Mouse (Mus musculus) Patski (cell line): Measurements from ENCODE around the gene Fsd1. TPM values are rescaled to one million over a fixed set of nuclear protein-coding genes. Genes with fewer than 3 reads are reported as not detected.

ENCODE experiments used
- ATAC-seq: fragments of 100-300 bp; one replicate; pipeline ENCODE4 v1.8.0; 2021
- CTCF ChIA-PET: fragments of 350-600 bp; sonication (Branson Sonifier 250); formaldehyde crosslinking; loops from one replicate; lab custom pipeline; 2022; ENCODE audit warnings: inconsistent platforms; lab: Charles Lee
- POLR2A ChIA-PET: fragments of 350-600 bp; sonication (Branson Sonifier 250); formaldehyde crosslinking; loops from one replicate; lab custom pipeline; 2022; ENCODE audit warnings: antibody characterized with exemption, inconsistent platforms; lab: Charles Lee
- DNase-seq: peaks from one replicate; pipeline ENCODE4 v3.0.0-alpha.2; 2011; ENCODE audit warnings: low read depth, low spot score
- H3K27me3 ChIP-seq: fragments of 371-371 bp; one replicate; pipeline ENCODE4 v1.5.1; 2021
- CTCF ChIP-seq: fragments of 100-300 bp; IDR thresholded peaks from one replicate; pipeline ENCODE4 v1.5.1; 2021
- in situ Hi-C: fragments of 300-500 bp; cut with MboI; formaldehyde crosslinking; loops from 3 replicates; pipeline ENCODE4 v1.11.1; 2018; ENCODE audit warnings: low pct_unique_long_range_greater_than_20kb, mixed read lengths
- polyA plus RNA-seq: library from polyadenylated mRNA; unstranded; gene quantifications from one replicate; pipeline ENCODE4 v1.2.3, GENCODE M21; 2021

The Fsd1 gene
- polyA plus RNA-seq, 1 experiment from 2014 or later = 26.2 TPM

DNA sequence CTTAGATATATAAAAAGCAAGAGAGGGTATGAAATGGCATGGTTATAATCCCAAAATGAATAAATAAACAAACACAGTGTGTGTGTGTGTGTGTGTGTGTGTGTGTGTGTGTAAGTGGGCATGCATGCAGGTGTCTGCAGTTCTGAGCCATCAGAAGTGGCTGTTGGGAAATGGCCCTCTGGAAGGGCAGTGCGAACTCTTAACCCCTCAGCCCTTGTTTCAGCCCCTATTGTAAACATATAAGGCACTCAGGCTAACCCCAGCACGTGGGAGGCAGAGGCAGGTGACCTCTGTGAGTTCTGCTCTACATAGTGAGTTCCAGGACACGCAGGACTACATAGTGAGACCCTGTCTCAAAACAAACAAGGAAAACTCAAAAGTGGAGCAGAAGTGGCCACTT, 9.0 kb upstream of the Fsd1 start:
- in situ Hi-C loops = no loop called here
- TF ChIP-seq CTCF = no peak
- peaks cover 5% of the 10 kb centered on the region for H3K27me3 ChIP-seq
- DNase-seq = no peak
- POLR2A ChIA-PET = no interaction called here
- no peak for ATAC-seq
- CTCF ChIA-PET = interaction anchor here (0.9 to 2.7 kb wide), 4 partner anchors 20 to 79 kb away, joined by 3 to 18 read pairs (median 4); partner anchors contain the start of genes Mpnd and Stap2

GRCm38 (mm10) chr17:55990278-55990898, 4.1 kb downstream of the Fsd1 start:
- no peak for TF ChIP-seq CTCF
- in situ Hi-C loops = no loop called here
- ChIA-PET POLR2A (no interaction called here), CTCF (no interaction called here)
- no peak for DNase-seq
- H3K27me3 ChIP-seq = no peaks in the 10 kb centered on the region
- no peak for ATAC-seq

DNA sequence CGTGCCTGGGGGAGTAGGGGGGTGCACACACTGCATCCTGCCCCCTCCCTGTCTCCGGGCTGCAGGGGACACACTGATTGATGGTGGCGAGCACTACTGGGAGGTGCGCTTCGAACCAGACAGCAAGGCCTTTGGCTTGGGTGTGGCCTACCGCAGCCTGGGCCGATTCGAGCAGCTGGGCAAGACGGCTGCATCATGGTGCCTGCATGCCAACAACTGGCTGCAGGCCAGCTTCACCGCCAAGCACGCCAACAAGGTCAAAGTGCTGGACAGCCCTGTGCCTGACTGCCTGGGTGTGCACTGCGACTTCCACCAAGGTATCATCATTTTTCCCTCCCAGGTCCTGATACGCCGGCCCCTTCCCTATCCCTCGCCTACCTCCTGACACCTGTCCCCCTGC, 9.7 kb downstream of the Fsd1 start:
- H3K27me3 ChIP-seq = no peaks in the 10 kb centered on the region
- ATAC-seq = no peak
- ChIA-PET CTCF (no interaction called here), POLR2A (interaction anchor here (1.5 kb wide), 1 partner anchor 12 kb away, joined by 6 read pairs; no protein-coding TSS in a partner anchor)
- in situ Hi-C loops = no loop called here
- TF ChIP-seq CTCF = no peak
- DNase-seq = no peak

DNA sequence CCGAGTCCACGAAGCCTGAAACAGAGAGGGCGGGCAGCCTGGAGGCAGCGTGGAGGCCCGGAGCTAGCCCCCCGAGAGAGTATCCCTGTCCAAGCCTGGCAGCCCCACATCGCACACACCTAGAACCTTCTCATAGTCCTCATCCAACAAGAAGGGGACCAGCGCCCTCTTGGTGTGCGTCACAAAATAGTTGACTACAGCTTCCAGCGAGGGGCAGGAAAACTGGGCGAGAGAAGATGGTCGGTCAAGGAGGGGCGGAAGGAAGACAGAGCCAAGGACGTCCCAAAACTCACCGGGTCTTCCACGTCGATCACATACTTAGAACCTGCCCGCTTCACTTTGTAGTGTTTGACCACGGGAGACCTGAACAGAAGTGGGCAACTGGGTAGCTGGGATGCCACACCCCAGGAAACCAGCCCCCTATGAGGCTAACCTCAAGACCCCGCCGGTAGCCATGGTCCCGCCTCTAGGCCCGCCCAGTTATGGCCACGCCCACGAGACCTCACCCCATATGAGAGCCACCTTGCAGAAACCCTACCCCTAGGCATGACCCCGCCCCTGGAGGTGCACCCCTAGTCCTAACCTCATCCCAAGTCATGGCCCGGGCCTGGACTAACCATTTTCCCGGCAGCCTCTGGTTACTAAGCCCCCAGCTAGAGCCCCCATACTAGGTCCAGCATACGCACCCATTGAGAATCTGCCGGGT, 13.6 kb downstream of the Fsd1 start:
- no peaks in the 10 kb centered on the region for H3K27me3 ChIP-seq
- POLR2A ChIA-PET = no interaction called here
- ATAC-seq (peak; percentile 17), DNase-seq (no peak)
- TF ChIP-seq CTCF = no peak
- in situ Hi-C loops = loop anchor here (25.0 kb wide), 1 partner anchor 288 kb away; the partner anchor contains the start of gene Pot1b
- CTCF ChIA-PET = interaction anchor here (1.0 to 1.2 kb wide), 2 partner anchors 18 to 57 kb away, joined by 3 read pairs; no protein-coding TSS in a partner anchor

DNA sequence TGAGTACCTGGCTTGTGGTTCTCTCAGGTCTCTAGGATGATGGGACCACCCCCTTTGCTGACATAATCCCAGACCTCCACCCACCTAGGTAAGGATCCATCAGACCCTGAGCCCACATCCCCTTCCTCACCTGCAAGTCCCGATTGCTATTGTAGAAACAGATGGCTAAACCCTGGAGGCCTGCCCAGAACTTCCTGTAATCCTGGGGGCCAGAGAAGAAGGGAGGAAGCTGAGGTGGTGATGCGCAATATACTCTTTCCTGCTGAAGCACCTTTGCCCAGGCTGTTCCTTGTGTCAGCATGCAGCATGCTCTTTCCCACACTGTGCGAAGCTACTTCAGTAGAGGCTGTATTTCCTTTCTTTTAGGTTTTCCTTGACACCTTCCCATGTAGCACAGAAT, 16.7 kb downstream of the Fsd1 start:
- no peaks in the 10 kb centered on the region for H3K27me3 ChIP-seq
- ChIA-PET POLR2A (no interaction called here), CTCF (no interaction called here)
- no peak for ATAC-seq
- DNase-seq = no peak
- TF ChIP-seq CTCF = no peak
- in situ Hi-C loops = loop anchor here (25.0 kb wide), 1 partner anchor 291 kb away; the partner anchor contains the start of gene Pot1b

GRCm38 (mm10) chr17:56005415-56006061, 19.2 kb downstream of the Fsd1 start, which contains the start of the genes Stap2 and Mpnd:
Gene Stap2 (minus strand): TSS chr17:56005584.
Gene Mpnd (plus strand): TSS chr17:56005711.
- in situ Hi-C loops = loop anchor here (25.0 kb wide), 1 partner anchor 293 kb away; the partner anchor contains the start of gene Pot1b
- DNase-seq (peak; percentile 85), ATAC-seq (no peak)
- TF ChIP-seq CTCF = no peak
- POLR2A ChIA-PET = interaction anchor here (0.7 kb wide), 1 partner anchor 11 kb away, joined by 3 read pairs; no protein-coding TSS in a partner anchor
- no peaks in the 10 kb centered on the region for H3K27me3 ChIP-seq
- CTCF ChIA-PET = interaction anchor here (1.0 to 1.7 kb wide), 3 partner anchors 29 to 302 kb away, joined by 3 to 4 read pairs (median 3); partner anchors contain the start of gene Sh3gl1

GRCm38 (mm10) chr17:56006956-56007355, 20.6 kb downstream of the Fsd1 start:
- ATAC-seq (no peak), DNase-seq (no peak)
- ChIA-PET POLR2A (no interaction called here), CTCF (interaction anchor here (1.7 kb wide), 1 partner anchor 29 kb away, joined by 3 read pairs; the partner anchor contains the start of gene Sh3gl1)
- in situ Hi-C loops = loop anchor here (25.0 kb wide), 1 partner anchor 295 kb away; the partner anchor contains the start of gene Pot1b
- TF ChIP-seq CTCF = no peak
- no peaks in the 10 kb centered on the region for H3K27me3 ChIP-seq

- TF ChIP-seq CTCF = no peak
- no peaks in the 10 kb centered on the region for H3K27me3 ChIP-seq
- POLR2A ChIA-PET = interaction anchor here (1.1 to 2.3 kb wide), 3 partner anchors 10 to 13 kb away, joined by 3 to 10 read pairs (median 6); no protein-coding TSS in a partner anchor
- ATAC-seq = peak; percentile 3
- in situ Hi-C loops = loop anchor here (25.0 kb wide), 1 partner anchor 295 kb away; the partner anchor contains the start of gene Pot1b
- CTCF ChIA-PET = interaction anchor here (1.0 to 3.4 kb wide), 6 partner anchors 20 to 305 kb away, joined by 3 to 48 read pairs (median 6); partner anchors contain the start of genes Sh3gl1 and Ubxn6
- DNase-seq = no peak
Measured at GRCm38 (mm10) chr17:56007444-56008355, 21.4 kb downstream of the Fsd1 start.
